Mouse (Mus musculus): ENCODE measurements around the gene Pwwp2a.

Gene Pwwp2a

DNA sequence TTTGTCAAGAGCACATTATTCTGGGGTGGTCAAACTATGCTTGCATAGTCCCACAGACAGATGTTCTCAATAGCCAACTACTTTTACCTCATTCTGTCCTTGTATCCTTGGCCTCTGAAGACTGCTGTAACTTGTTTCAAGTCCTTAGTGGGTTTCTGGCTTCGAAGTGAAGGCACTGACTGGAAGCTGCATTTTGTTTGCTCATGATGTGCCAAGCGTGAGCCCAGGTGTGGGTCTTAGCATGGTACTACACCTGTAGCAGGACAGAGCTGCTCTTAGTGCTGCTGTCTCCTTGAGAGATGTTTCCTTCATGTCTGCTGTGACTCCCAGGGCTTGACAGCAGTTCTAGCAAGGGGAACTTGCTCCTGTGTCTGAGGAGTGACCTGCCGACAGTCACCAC is 41.6 kb downstream of the Pwwp2a start:
- no peak for DNase-seq (ENCODE audit: low read depth, low spot score)

DNA sequence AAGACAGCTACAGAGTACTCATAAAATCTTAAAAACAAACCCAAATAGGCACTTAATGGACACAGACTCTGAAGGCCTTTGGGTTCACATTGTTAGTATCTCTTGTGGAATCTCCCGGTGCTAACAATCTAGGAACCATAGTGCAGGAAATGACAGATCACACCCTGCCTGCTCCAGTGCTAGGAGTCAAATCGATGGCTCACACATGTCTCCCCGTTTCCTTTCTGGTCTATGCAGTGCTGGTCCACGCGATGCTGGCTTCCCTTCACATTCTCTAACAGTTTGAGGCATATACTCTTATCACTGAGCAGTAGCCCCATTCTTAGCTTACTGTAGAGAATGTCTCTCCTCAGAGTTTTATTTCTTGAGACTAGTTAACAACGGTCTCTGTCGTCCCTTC is 46.0 kb downstream of the Pwwp2a start:
- DNase-seq (ENCODE audit: low read depth, low spot score), result no peak

DNA sequence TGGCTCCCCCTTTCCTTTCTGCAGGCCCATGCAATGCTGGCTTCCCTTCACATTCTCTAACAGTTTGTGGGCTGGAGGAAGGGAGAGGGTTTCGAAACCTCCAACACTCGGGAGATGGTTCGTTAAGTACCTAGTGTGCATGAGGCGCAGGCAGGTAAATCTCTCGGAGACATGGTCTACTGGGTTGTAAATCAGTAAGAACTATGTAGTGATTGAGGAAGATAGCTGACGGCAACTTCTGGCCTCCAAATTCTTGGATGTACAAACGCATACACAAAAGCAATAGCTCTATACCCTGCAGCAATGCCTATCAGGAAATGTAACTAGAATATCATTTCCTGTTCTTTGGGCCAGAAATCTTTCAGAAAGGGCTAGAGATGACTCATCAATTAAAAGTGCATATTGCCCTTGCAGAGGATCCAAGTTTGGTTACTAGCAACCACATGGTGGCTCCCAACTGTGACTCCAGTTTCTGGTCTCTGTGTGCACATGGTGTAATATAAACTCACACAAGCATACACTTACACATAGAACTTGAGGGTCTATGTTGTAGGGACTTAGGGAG is 47.0 kb downstream of the Pwwp2a start:
- peak; percentile 24 for DNase-seq (ENCODE audit: low read depth, low spot score)

DNA sequence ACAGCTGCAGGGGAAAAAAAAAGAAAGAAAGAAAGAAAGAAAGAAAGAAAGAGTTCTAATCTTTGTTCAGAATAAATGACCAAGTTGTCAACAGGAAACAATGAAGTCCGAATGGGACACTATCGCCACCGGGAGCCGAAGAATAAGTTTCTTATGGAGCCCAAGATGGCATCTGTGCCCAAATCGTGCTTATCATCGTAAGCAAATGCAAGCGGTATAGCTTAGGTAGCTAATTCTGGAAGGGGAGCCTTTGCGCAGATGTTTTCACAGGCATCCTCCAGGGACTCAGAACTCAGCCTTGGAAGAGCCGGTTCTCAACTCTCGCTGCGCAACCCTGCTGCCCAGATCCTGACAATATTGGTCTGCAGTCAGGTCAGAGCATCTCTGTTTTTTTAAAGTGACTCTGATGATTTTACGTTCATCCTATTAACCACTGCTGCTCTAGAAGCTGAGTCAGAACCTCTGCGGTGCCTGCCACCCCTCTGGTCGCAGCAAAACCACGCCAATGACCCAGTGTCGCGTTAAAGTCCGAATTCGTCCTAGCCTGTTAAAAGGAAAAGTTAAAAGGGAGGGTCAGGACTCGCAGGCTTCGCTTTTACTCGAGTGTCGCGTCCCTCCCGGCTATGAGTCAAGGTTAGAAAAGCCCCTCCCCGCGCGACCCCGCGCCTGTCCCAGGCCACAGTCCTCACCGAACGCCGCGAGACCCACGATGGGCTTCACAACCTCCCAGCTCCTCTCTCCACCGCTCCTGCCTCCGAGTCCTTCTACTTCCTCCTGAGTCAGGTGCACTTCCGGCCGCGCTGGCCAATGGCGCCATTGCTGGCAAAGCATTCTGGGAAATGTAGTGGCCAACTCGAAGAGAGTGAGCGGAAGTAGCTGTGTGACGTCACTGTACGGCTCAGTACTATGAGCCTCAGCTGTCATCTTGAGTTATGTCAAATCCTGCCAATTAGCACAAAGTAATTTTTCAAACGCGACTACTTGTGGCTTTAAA is 65.7 kb downstream of the Pwwp2a start, which contains the start of gene Ttc1:
TSS of gene Ttc1 (minus strand) at position 776 of the 994 bp plus-strand sequence.
- DNase-seq (ENCODE audit: low read depth, low spot score), result peak; percentile 99

DNA sequence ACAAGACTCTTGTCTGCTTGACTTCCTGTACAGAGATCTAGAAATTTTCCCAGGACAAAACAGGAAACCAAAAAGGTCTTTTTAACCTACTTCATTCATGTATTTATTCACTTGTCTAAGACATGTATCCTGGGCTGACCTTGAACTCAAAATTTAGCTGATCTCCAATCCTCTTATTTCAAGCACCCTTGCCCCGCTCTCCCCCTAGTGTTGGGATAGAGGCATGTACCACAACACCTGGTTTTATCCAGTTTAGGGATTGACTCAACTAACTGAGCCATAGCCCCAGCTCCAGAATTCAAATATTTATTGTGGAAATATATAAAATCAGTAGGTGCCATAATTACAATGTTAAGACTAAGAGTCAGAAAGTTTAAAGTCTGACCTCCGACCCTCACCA is 69.7 kb downstream of the Pwwp2a start:
- DNase-seq (ENCODE audit: low read depth, low spot score), result peak; percentile 29

DNA sequence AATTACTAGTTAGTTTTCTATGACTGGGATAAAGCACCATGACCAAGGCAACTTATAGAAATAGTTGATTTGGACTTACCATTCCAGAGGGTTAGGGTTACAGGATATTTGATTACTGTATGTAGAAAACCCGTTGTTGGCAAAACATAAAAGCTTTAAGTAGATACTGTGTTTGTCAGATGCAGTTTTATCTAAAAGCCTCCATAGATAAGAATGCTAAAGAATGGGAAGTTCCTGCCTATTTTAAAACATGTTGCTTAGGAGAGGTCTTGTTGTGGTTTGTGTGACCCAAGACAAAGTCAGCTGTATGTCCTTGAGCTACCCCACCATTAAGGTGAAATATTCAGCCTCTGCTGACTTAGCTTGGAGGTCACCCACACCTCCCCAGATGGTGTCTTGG is 72.8 kb downstream of the Pwwp2a start:
- DNase-seq (ENCODE audit: low read depth, low spot score), result no peak

DNA sequence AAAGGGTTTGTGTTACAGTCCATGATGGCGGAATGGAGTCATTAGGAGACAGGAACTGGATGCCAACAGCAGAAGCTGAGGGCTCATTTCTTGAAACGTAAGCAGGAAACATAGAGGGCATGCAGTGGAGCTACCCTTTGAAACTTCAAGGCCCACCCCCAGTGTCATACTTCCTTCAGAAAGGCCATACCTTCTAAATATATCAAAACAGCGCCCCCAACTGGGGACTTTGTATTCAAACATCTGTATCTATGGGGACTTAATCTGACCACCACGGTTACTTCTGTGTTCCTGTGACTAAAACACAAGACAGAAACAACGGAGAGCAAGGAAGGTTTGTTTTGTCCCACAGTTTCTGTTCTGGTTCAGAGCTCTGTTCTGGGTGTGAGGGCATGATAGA is 73.6 kb downstream of the Pwwp2a start:
- peak; percentile 34 for DNase-seq (ENCODE audit: low read depth, low spot score)

DNA sequence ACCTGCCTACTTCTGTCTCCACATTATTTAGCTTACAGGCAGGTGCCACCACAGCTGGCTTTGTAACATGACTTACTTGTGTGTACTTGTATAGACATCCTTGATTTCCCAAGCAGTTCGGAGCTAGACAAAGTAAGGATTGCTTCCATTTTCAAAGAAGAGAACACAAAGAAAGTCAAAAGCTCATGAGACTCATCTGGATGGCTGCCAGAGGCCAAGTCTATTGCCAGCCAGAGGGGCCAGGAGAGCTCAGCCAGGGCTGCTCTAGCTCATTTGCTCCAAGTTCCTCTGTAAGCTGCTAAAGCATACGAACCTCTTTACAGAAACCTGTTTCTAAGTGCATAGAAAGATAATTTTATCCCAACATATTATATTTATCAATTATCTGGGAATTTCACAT is 76.6 kb downstream of the Pwwp2a start:
- DNase-seq (ENCODE audit: low read depth, low spot score), result no peak

DNA sequence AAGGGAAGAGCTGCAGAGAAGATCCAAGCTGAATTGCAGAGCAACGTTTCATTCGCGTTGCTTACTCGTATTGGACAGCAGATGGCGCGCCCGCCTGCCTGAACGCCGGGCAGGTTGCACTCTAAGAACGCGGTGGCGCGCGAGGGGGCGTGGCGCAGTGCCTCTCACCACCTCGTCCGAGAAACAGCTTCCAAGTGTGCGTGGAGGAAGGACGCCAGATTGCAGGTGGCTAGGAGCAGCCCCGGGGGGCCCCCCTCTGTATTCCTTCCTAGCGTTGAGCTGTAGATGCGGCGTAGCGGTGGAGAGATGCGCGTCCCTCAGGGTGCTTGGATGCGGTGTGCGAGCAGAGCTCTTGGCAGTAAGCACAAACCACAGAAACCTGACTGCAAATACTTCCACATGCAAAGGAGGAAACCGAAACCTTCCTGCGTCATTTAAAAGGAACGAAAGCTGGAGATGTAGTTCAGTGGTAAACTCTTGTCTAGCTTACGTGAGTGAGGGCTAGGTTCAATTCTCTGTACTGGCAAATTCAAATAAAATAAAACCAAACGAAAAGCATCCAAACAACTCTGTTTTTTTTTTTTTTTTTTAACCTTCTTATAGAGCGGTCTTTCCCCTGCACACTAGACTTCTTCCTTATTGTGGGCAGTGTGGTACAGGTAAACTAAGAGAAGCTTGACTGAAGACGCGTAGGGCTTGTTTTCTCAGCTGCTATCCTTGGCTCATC is 85.3 kb downstream of the Pwwp2a start:
- peak; percentile 89 for DNase-seq (ENCODE audit: low read depth, low spot score)

DNA sequence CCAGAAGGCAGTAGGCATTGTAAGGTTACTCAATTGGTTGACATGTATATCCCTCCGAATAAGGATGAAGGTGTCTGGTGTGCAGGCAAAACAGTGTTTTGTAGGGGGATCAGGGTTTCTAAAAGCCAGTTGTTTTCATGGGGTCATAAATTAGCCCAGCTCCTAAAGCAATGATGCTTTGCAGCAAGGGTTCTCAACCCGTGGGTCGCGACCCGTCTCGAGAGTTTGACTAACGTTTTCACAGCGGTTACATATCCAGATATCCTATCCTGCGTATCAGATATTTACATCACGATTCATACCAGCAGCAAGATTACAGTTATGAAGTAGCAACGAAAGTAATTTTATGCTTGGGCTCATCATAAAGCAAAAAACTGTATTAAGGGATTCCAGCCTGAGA is 86.0 kb downstream of the Pwwp2a start:
- no peak for DNase-seq (ENCODE audit: low read depth, low spot score)

DNA sequence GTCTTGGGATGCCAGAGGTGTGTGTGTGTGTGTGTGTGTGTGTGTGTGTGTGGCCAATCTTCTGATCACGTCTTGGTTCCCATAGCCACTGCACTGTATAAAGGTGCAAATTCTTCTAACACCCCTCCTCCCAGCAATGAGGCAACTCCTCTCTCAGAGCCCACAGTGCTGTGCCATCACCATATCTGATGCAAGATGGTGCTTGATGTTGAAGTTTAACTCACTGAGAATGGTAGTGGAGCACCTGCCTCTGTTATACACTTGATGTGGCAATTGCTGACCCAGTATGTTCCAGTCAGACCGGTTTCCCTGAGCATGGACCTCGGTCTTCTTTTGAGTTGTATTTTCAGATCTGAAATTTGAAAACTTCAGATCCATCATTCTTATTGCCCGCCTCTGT is 88.3 kb downstream of the Pwwp2a start:
- no peak for DNase-seq (ENCODE audit: low read depth, low spot score)
